7 mouse cellular contexts compared by ENCODE assay signal in the genomic region with DNA sequence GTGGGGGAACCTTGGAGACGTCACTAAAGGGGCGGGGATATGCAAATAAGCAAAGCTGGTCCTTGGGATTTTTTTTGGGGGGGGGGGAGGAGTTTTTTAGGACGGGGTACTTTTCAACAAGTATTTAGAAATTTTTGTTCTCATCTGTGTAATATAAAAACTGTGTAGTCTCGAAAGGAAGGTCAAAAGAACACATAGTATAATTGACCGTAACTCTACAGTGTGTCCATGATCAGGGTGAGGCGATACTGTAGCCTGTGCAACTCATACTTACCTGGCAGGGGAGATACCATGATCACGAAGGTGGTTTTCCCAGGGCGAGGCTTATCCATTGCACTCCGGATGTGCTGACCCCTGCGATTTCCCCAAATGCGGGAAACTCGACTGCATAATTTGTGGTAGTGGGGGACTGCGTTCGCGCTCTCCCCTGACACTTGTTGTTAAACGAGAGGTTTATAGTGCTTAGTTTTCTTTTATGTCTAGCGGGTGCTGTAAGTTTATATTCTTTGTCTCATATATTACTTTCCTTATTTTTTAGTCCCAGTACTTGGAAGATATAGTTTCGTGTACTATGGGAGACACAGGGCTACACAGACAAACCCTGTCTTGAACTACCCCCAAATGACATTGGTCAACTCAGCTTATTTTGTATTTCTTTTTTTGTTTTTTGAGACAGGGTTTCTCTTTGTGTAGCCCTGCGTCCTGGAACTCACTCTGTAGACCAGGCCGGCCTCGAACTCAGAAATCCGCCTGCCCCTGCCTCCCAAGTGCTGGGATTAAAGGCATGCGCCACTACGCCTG. TPM values are rescaled to one million over a fixed set of nuclear protein-coding genes. Genes with fewer than 3 reads are reported as not detected.
DNase-seq lines count a peak whose midpoint lies in the region; ATAC-seq lines count a peak whose summit lies in the region.
"Not testable (repeated sequence)": the region's sequence is repeated elsewhere in the genome, so short reads cannot be mapped to it uniquely, and the experiment has no call there.

No protein-coding gene starts in this region.

- not testable (repeated sequence) for H3K27me3 ChIP-seq in embryonic facial prominence, embryonic 12.5 days; limb, embryonic 10.5 days (ENCODE audit: low read depth, poor library complexity, severe bottlenecking); midbrain, embryonic 12.5 days

- not testable (repeated sequence) for H3K9ac ChIP-seq in embryonic facial prominence, embryonic 12.5 days
- peak overlapping the region; percentile 35; the same call in 1 of the 2 replicates for H3K9ac ChIP-seq in midbrain, embryonic 12.5 days (replicated peaks)

- peak overlapping the region; percentile 76 for H3K27ac ChIP-seq in embryonic facial prominence, embryonic 12.5 days
- peak overlapping the region; percentile 92 for H3K27ac ChIP-seq in limb, embryonic 10.5 days
- H3K27ac ChIP-seq in midbrain, embryonic 12.5 days (replicated peaks): peak overlapping the region; percentile 74

- peak overlapping the region; percentile 32; the same call in 1 of the 2 replicates for H3K4me3 ChIP-seq in embryonic facial prominence, embryonic 12.5 days
- peak overlapping the region; percentile 49 for H3K4me3 ChIP-seq in limb, embryonic 10.5 days
- H3K4me3 ChIP-seq in midbrain, embryonic 12.5 days: peak overlapping the region; percentile 37

- peak overlapping the region; percentile 42 for H3K4me2 ChIP-seq in embryonic facial prominence, embryonic 12.5 days (replicated peaks)
- H3K4me2 ChIP-seq in midbrain, embryonic 12.5 days (replicated peaks): peak overlapping the region; percentile 50

- not testable (repeated sequence) for H3K9me3 ChIP-seq in embryonic facial prominence, embryonic 12.5 days; limb, embryonic 10.5 days (replicated peaks); midbrain, embryonic 12.5 days

- not testable (repeated sequence) for H3K4me1 ChIP-seq in embryonic facial prominence, embryonic 12.5 days
- peaks cover 10% of the 10 kb centered on the region for H3K4me1 ChIP-seq in limb, embryonic 10.5 days
- peaks cover 11% of the 10 kb centered on the region; the same call in 1 of the 2 replicates for H3K4me1 ChIP-seq in midbrain, embryonic 12.5 days

- H3K36me3 ChIP-seq in embryonic facial prominence, embryonic 12.5 days; limb, embryonic 10.5 days; midbrain, embryonic 12.5 days: not testable (repeated sequence)

- peak; percentile 91 for ATAC-seq in embryonic facial prominence, embryonic 12.5 days (ENCODE audit: insufficient number of reproducible peaks, insufficient read depth, low FRiP score, low TSS enrichment)
- peak; percentile 89 for ATAC-seq in midbrain, embryonic 12.5 days (ENCODE audit: low FRiP score, low read depth)

- under 1% methylated on average over 24 of the region's 24 CpGs for WGBS in embryonic facial prominence, embryonic 12.5 days
- WGBS in limb, embryonic 10.5 days: 1% methylated on average over 24 of the region's 24 CpGs
- under 1% methylated on average over 24 of the region's 24 CpGs for WGBS in midbrain, embryonic 12.5 days

- peak; percentile 69 for DNase-seq in adrenal gland, postnatal 25 days
- peak; percentile 89 to 91 for DNase-seq in heart, adult 18-20 months
- peak; percentile 86 for DNase-seq in kidney, adult 18-20 months
- DNase-seq in limb, embryonic 10.5 days (ENCODE audit: low spot score): peak; percentile 71
- DNase-seq in skeletal muscle tissue, adult 2 months (ENCODE audit: low read depth, low spot score): peak; percentile 94

RNA-seq across cellular contexts. Expression of gene Tex14, which starts 21.8 kb away (rescaled TPM):
- total RNA-seq in adrenal gland, postnatal 25 days (2021): 0.19 and 1.1 TPM in 2 replicates
- polyA plus RNA-seq in embryonic facial prominence, embryonic 12.5 days (2016; fragmentation: Nextera tagmentation; extraction: Ambion mirVana): 0.64 and 0.99 TPM in 2 replicates
- under 1 TPM; 0.07 to 0.15 TPM for total RNA-seq in heart, adult 18-20 months (2021)
- polyA plus RNA-seq in limb, embryonic 10.5 days (2016; fragmentation: Nextera tagmentation; extraction: Ambion mirVana): 0.16 and 0.33 TPM in 2 replicates
- polyA plus RNA-seq in midbrain, embryonic 12.5 days (2016; fragmentation: Nextera tagmentation; extraction: Ambion mirVana): 0.60 TPM in 1 of 2 replicates, not detected in the other

RNA-seq across cellular contexts. Expression of gene Rad51c, which starts 21.9 kb away (rescaled TPM):
- 2.0 and 3.2 TPM in 2 replicates for total RNA-seq in adrenal gland, postnatal 25 days (2021)
- 10.6 TPM in 2 replicates for polyA plus RNA-seq in embryonic facial prominence, embryonic 12.5 days (2016; fragmentation: Nextera tagmentation; extraction: Ambion mirVana)
- 1 to 10 TPM; 1.8 to 1.9 TPM for total RNA-seq in heart, adult 18-20 months (2021)
- 11.5 and 15.4 TPM in 2 replicates for polyA plus RNA-seq in limb, embryonic 10.5 days (2016; fragmentation: Nextera tagmentation; extraction: Ambion mirVana)
- polyA plus RNA-seq in midbrain, embryonic 12.5 days (2016; fragmentation: Nextera tagmentation; extraction: Ambion mirVana): 9.8 and 12.0 TPM in 2 replicates

Comparison
In these comparisons a context has a peak if more than half of its experiments do, and no peak if none do; other contexts are left out.
1. Peak in every context shown above with its lines: DNase-seq, ATAC-seq, H3K4me3 ChIP-seq and H3K27ac ChIP-seq.